Mouse (Mus musculus) forelimb bud, embryonic 11.5 days (tissue): ENCODE data around the gene Fcho1.
"Not testable (repeated sequence)": the region's sequence is repeated elsewhere in the genome, so short reads cannot be mapped to it uniquely, and the experiment has no call there.

Source experiments
- DNase-seq: peaks from one replicate; pipeline ENCODE4 v3.0.0-alpha.2; 2012; ENCODE audit warnings: low read depth, low spot score

Gene Fcho1

GRCm38 (mm10) chr8:71718252-71718651 lies 7.3 kb downstream of the Fcho1 start:
- no peak for DNase-seq

DNA sequence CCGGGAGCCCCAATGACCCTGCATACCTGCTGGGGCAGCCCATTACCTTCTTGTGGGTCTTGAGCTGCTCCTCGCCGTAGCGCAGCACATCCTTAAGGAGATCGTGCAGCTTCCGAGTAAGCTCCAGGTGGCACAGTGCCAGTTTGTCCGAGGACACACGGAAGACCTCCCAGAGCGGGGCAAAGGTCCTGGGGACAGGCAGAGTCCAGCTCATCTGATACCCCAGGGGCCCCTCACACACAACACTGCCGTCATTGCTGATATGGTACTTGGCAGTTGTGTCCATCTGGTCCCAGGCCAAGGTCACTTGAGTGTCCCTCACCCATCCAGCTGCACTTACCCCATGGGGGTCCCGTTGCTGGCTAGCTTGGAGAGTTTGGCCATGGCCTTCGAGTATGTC lies 8.4 kb downstream of the Fcho1 start:
- DNase-seq, result no peak

GRCm38 (mm10) chr8:71716561-71717053 lies 8.9 kb downstream of the Fcho1 start:
- no peak for DNase-seq

- no peak for DNase-seq
These were observed 10.0 kb downstream of the Fcho1 start for GRCm38 (mm10) chr8:71715531-71715930.

GRCm38 (mm10) chr8:71711574-71711973 lies 13.9 kb downstream of the Fcho1 start:
- DNase-seq, result no peak

GRCm38 (mm10) chr8:71709800-71710446 lies 15.6 kb downstream of the Fcho1 start:
- peak; percentile 71 for DNase-seq

GRCm38 (mm10) chr8:71709134-71709799 lies 16.2 kb downstream of the Fcho1 start:
- no peak for DNase-seq

GRCm38 (mm10) chr8:71707874-71708273 lies 17.6 kb downstream of the Fcho1 start:
- DNase-seq, result no peak

- DNase-seq, result not testable (repeated sequence)
These were observed 22.1 kb downstream of the Fcho1 start for GRCm38 (mm10) chr8:71703400-71703799.

- DNase-seq, result no peak
These were observed 22.6 kb downstream of the Fcho1 start for GRCm38 (mm10) chr8:71702923-71703322.

DNA sequence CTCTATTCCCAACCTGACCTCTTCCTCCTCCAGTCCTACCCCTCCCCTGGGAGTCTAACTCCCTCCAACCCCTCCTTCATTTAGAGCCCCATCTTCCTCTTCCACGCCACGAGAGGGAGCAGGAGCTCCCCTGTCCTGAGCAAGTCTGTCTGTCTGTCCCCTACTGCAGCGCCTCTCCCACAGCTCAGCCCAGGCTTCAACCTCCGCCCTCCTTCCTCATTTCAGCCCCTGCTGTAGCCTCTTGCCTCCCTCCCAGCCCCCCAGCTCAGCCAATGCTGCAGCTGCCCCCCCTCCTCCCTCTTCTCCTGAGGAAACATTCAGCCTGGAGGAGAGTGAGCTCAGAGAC lies 23.5 kb downstream of the Fcho1 start:
- DNase-seq, result no peak

DNA sequence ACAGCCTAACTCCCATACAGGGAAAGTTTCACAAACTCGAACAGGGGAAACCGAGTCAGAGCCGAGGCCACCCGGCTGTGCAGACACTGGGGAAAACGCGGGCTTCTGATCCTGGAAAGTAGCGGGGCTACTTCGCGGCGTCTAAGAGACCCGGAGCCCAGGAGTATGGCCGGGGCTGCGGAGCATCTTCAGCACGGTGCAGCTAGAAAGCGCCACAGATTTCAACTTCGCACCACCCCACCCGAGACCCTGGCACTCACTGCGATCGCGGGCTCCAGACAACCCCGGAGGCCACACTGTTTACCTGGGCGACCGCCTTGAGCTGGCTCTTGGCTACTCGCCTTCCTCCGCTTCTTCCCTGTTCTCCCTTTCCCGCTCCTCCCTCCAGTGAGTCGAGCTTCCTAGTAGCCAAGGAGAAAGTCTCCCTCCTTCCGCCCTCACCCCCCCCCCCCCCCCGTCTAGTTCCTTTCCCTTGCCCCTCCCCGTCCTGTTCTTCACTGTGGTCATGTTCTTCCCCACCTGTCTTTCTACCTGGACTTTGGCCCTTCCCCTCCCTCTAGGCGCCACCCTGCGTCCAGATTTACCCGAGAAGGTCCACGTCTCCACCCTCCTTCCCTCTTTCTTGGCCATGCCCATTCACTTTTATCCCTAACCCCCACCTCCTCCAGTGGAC lies 24.0 kb downstream of the Fcho1 start, which contains the start of gene B3gnt3:
TSS of gene B3gnt3 (minus strand) at position 376 of the 673 bp plus-strand sequence.
- DNase-seq, result no peak

- no peak for DNase-seq
These were observed 24.8 kb downstream of the Fcho1 start for GRCm38 (mm10) chr8:71700493-71701269.

GRCm38 (mm10) chr8:71695456-71695855 lies 30.1 kb downstream of the Fcho1 start:
- DNase-seq, result not testable (repeated sequence)

DNA sequence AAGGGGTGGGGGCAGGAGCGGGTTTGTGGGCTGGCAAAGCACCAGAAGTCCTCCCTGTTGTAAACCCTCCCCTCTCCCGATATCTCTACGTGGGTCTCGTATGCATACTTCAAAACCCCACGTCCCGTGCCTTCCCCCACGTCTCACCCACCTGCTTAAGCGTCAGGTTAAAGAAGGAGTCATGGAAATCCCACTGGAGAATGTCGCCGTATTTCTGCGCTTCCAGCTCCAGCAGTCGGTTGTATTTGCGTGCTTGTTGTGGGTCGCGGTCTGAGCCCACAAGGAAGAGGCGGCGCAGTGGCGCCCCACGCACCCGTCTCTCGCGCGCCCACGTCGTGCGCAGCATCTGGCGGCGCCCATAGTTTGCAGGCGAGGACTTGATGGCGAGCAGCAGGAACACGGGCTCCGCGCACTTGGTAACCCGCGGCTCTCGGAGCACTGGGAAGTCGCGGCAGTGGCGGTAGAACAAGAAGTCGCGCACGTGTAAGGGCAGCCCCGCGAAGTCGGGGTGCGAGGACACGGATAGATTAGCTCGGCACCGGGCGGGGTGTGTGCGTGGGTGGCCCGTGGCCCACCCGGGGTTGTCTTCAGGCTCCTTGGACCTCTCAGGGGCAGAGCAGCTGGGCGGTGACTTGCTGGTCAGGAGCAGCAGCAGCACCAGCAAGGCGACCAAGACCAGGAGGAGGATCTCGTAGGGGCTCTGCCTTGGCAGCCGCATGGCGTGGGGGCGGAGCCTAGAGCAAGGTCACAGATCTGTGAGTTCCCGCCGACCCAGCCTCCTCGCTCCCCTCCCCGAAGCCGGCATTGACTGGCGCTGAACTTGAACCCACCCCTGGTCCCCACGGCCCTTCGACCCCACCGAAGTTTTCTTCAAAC lies 32.1 kb downstream of the Fcho1 start:
- DNase-seq, result no peak

DNA sequence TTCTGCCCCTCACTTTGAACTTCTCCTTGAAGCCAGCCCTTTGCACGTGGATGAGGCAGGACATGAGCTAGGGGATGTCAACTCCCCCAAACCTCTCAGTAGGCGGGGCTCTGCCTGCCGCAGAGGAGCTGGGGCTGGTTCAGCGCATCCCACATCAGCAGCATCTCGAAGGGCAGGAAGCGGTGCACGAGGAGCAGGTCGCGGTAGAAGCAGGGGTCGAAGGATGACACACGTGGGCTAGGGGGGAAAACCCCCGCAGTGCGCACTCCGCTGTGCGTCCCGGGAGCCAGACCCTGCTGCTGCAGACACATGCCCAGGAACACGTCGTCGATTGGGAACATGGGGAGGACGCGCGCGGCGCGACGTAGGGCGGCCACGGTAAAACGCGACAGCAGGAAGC lies 33.0 kb downstream of the Fcho1 start:
- DNase-seq, result no peak

DNA sequence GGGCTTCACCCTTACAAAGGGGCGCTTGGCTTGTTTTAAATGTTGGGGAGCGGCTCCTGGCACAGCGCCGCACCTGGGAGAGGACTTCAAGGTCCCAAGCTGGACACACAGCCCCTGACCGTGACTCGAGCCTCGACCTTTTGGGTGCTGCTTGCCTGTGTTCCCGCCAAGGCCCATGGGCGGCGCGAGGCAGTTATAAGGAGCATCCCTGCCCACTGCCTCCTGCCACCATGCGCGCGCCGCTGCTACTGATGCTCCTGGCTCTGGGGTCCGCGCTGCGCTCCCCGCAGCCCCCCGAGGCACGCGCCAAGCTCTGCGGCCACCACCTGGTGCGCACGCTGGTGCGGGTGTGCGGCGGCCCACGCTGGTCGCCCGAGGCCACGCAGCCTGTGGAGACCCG lies 36.5 kb downstream of the Fcho1 start, which contains the start of gene Insl3:
TSS of gene Insl3 (plus strand) at position 187 of the 400 bp plus-strand sequence.
- no peak for DNase-seq

- DNase-seq, result no peak
These were observed 37.9 kb downstream of the Fcho1 start for GRCm38 (mm10) chr8:71687616-71688015.

- no peak for DNase-seq
These were observed 39.3 kb downstream of the Fcho1 start for GRCm38 (mm10) chr8:71686143-71686734.

DNA sequence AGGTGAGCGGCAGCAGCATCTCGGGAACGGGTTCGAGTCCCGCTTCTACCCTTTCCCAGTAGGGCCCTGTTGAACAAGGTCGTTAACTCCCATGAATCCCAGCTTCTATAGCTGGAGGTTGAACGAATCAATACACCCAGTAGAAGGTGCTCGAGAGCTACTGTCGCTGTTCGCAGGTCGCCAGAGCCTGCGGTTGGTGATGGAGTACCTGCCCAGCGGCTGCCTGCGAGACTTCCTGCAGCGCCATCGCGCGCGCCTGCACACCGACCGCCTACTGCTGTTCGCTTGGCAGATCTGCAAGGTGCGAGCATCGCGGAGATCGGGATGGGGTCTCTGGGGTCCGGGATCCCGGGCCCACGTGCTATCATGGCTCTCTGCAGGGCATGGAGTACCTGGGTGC lies 39.9 kb downstream of the Fcho1 start:
- peak; percentile 38 for DNase-seq
